Mouse (Mus musculus) kidney, adult 9 months (tissue): ENCODE measurements around the gene Lamb3.

ENCODE experiments used
- DNase-seq: peaks from one replicate; pipeline ENCODE4 v3.0.0; 2022

Gene Lamb3

GRCm38 (mm10) chr1:193203821-193204220 lies 3.7 kb upstream of the Lamb3 start:
- no peak for DNase-seq

- peak; percentile 70 for DNase-seq
Observed at GRCm38 (mm10) chr1:193205431-193205830, 2.1 kb upstream of the Lamb3 start.

- peak; percentile 84 for DNase-seq
Observed at GRCm38 (mm10) chr1:193208178-193208577, 679 bp downstream of the Lamb3 start.

GRCm38 (mm10) chr1:193211371-193211770 lies 3.9 kb downstream of the Lamb3 start:
- DNase-seq: no peak

- no peak for DNase-seq
Observed at GRCm38 (mm10) chr1:193214053-193214452, 6.6 kb downstream of the Lamb3 start.

- no peak for DNase-seq
Observed at GRCm38 (mm10) chr1:193216000-193216399, 8.5 kb downstream of the Lamb3 start.

GRCm38 (mm10) chr1:193220408-193220807 lies 12.9 kb downstream of the Lamb3 start:
- no peak for DNase-seq

- DNase-seq: no peak
Observed at GRCm38 (mm10) chr1:193225531-193225930, 18.0 kb downstream of the Lamb3 start.

- DNase-seq: no peak
Observed at GRCm38 (mm10) chr1:193226114-193226513, 18.6 kb downstream of the Lamb3 start.

GRCm38 (mm10) chr1:193226724-193227522 lies 19.4 kb downstream of the Lamb3 start:
- peak; percentile 47 for DNase-seq

- no peak for DNase-seq
Observed at GRCm38 (mm10) chr1:193227537-193227936, 20.0 kb downstream of the Lamb3 start.

- peak; percentile 78 for DNase-seq
Observed at GRCm38 (mm10) chr1:193229570-193229969, 22.1 kb downstream of the Lamb3 start.

GRCm38 (mm10) chr1:193230531-193230930 lies 23.0 kb downstream of the Lamb3 start:
- DNase-seq: peak; percentile 95

GRCm38 (mm10) chr1:193230935-193231334 lies 23.4 kb downstream of the Lamb3 start:
- no peak for DNase-seq

- DNase-seq: no peak
Observed at GRCm38 (mm10) chr1:193232732-193233131, 25.2 kb downstream of the Lamb3 start.

GRCm38 (mm10) chr1:193234130-193234645 lies 26.7 kb downstream of the Lamb3 start:
- peak; percentile 59 for DNase-seq

- peak; percentile 84 for DNase-seq
Observed at GRCm38 (mm10) chr1:193234930-193235329, 27.4 kb downstream of the Lamb3 start.

GRCm38 (mm10) chr1:193238426-193238825 lies 30.9 kb downstream of the Lamb3 start:
- no peak for DNase-seq

- DNase-seq: no peak
Observed at GRCm38 (mm10) chr1:193241436-193241835, 33.9 kb downstream of the Lamb3 start.

GRCm38 (mm10) chr1:193242238-193242637 lies 34.7 kb downstream of the Lamb3 start:
- DNase-seq: no peak

- no peak for DNase-seq
Observed at GRCm38 (mm10) chr1:193242863-193243262, 35.4 kb downstream of the Lamb3 start.

GRCm38 (mm10) chr1:193243571-193244193 lies 36.2 kb downstream of the Lamb3 start:
- no peak for DNase-seq

- DNase-seq: no peak
Observed at GRCm38 (mm10) chr1:193244235-193244634, 36.7 kb downstream of the Lamb3 start.

- no peak for DNase-seq
Observed at GRCm38 (mm10) chr1:193250026-193250425, 42.5 kb downstream of the Lamb3 start.
